Mouse (Mus musculus) urinary bladder, postnatal 14 days (tissue): ENCODE results near the gene Sirt2.
A peak's percentile ranks its signal among the peaks of the same experiment; 100 is the strongest.

Experiments used
- DNase-seq: peaks from one replicate; pipeline ENCODE4 v3.0.0; 2021; ENCODE audit warnings: low spot score

Gene Sirt2

GRCm38 (mm10) chr7:28816201-28816600 is 49.7 kb downstream of the Sirt2 start:
- DNase-seq = no peak

- DNase-seq = no peak
These were observed 50.4 kb downstream of the Sirt2 start for GRCm38 (mm10) chr7:28816920-28817319.

GRCm38 (mm10) chr7:28817524-28817923 is 51.0 kb downstream of the Sirt2 start:
- DNase-seq = no peak

DNA sequence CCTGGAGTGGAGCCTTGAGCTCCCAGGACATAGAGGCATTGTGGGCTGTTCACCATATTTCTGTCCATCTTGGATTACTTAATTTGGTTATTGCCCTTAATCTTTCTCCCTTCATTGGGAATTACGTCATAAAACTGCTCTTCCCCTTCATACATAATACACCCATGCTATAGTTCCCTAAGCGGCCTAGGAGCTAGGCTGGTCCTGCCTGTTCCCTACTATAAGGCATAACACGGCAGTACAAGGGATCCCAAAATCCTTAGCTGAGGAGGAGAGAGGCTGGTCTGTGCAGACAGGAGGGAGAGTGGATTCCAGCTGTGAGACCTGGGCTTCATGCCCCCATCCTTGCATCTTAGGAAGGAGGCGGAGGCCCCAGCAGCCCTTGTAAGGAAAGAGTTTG is 51.4 kb downstream of the Sirt2 start:
- DNase-seq = no peak

- DNase-seq = no peak
These were observed 51.9 kb downstream of the Sirt2 start for GRCm38 (mm10) chr7:28818436-28818835.

- DNase-seq = no peak
These were observed 52.4 kb downstream of the Sirt2 start for GRCm38 (mm10) chr7:28818861-28819452.

DNA sequence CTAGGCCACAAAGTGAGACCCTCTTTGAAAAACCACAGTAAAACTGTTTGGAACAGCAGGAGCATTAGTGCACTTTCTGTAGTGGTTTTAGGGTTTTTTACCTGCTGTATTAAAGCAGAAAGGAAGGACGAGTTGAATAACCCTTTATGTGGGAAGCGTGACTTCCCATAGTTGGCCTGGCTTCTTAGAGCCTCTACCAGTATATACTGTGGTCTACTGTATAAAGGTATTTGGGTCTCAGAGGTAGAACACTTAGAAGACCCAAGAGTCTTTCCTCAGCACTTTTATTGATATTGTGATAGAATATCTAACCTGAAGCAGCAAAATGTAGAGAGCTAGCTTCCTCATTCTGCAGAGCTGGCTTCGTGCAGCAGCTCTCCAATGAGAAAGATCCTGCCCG is 53.0 kb downstream of the Sirt2 start:
- no peak for DNase-seq

DNA sequence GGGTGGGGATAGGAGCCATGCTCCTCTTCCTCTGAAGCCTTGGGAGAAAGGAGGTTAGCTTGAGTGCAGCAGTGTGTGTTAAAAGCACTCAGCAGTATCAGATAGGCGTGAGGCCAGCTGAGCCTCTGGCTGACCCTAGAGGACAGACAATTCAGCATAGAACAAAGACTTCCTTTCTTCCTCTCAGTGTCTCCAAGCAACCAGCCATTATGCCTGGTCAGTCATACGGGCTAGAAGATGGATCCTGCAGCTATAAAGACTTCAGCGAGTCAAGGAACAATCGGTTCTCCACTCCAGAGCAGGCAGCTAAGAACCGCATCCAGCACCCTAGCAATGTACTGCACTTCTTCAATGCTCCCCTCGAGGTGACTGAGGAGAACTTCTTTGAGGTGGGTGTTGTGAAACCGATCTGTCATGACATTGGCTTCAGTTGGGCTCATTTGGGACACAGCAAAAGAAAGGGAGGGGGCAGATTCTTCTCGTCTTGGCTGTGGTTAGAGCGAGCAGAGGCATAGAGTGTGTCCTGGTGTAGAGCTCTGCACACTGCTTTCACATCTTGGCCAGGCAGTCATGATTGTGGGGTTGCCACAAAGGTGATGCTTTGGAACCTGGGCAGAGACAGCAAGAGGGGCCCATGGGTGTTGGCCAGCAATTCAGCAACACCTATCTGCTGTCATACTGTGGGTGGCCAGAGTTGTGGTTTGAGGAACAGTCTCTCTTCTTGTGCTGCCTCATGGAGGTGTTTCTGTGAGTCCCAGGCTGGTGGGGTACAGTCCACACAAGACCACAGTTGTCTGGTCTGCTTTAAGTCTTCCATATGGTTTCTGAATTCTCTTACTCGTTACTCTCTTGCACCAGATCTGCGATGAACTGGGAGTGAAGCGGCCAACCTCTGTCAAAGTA is 54.1 kb downstream of the Sirt2 start:
- peak; percentile 74 for DNase-seq

GRCm38 (mm10) chr7:28821261-28821831 is 54.8 kb downstream of the Sirt2 start:
- DNase-seq = peak; percentile 56

GRCm38 (mm10) chr7:28822556-28822955 is 56.0 kb downstream of the Sirt2 start:
- DNase-seq = no peak

DNA sequence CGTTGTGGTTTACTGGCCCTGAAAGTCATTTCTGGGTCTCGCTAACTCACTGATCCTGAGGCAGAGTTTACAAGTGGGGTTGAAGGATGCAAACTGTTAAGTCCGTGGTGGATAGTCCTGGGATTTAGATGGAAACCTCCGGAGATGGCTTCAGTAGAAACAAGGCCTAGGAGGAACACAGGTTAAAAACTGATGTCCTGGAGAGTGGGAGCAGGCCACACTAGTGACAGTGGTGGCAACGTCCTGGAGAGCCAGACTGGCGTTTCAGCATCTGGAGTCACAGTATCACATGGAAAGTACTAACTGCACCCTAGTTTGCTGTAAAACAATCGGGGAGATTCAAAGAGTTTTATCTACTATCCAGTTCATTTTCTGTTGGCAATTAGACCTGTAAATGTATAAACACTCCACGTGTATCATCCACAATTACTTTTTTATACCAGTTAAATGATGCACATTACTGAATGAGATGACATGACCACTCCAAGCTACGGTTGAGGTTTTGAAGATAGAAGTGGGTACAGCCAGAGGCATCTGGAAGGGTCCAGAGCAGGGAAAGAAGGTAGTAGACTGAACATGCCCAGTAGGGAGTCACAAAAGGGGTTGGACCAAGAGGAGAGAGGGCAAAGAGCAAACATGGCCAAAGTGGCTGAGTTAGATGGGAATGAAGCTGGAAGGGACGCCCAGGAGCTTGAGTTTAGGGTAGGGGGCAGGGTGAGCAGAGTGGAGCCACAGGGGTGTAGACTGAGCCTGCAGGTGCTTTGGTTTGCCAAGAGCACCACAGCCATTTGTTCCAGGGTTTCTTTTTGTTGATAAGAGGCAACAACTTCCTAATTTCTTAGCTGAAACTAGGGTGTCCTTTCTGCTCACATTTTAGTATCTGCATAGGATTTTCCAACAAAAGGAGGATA is 56.7 kb downstream of the Sirt2 start:
- DNase-seq = no peak

- no peak for DNase-seq
These were observed 57.4 kb downstream of the Sirt2 start for GRCm38 (mm10) chr7:28823932-28824331.

GRCm38 (mm10) chr7:28824941-28825685 is 58.6 kb downstream of the Sirt2 start, which contains the start of gene Ech1:
Ech1 (plus strand) TSS chr7:28825217.
- DNase-seq = peak; percentile 94

DNA sequence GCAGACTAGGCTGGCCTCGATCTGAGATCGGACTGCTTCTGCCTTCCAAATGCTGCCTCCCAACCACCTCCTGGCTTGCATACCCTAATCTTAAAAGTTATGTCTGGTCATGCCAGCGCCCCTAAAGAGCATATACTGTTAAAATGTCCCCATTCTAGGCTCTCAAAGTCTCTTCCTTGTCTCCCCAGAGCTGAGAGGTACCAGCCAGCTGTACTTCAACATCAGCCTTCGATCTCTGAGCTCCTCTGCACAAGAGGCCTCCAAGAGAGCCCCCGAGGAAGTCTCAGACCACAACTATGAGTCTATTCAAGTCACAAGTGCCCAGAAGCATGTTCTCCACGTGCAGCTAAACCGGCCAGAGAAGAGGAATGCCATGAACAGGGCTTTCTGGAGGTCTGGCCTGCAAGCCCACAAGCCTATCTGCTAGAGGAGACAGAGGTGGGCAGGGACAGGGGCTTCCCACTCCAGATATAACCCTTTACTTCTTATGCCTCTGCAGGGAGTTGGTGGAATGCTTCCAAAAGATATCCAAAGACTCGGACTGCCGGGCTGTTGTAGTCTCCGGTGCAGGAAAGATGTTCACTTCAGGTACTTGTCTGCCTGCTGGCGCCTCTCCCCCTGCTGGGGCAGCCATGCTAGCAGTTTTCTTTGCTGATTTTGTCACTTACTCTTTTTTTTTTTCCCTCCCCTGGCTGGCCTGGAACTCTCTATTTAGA is 59.3 kb downstream of the Sirt2 start:
- DNase-seq = no peak

DNA sequence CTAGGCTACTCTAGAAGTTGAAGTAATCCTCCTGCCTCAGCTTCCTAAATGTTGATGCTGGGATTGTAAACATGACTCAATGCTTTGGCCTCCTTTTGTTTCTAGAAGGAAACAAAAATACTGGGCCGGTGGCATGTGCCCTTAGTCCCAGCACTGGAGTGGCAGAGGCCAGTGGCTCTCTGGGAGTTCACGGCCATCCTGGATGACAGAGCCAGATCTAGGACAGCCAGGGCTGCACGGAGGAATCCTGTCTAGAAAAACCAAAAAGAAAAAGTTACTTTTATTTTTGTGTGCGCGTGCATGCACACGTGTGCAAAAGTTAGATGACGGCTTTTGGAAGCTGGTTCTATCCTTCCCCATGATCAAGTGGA is 59.9 kb downstream of the Sirt2 start:
- DNase-seq = no peak

DNA sequence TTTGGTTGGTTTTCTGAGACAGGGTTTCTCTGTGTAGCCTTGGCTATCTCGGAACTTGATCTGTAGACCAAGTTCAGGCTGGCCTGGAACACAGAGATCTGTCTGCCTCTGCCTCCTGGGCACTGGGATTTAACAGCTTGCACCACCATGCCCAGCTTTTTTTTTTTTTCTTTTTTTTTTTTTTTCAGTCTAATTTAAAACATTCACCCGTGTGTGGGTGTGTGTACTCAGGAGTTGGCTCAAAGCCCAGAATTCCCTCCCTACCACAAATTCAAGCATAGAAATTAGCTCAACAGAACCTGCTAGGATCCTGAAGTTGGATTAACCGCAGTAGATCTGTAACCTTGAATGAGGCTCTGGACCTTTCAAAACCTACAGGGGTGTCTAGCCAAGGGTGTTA is 60.8 kb downstream of the Sirt2 start:
- DNase-seq = no peak

GRCm38 (mm10) chr7:28829821-28830220 is 63.3 kb downstream of the Sirt2 start:
- no peak for DNase-seq

- DNase-seq = peak; percentile 1
These were observed 64.4 kb downstream of the Sirt2 start for GRCm38 (mm10) chr7:28830981-28831380.

- no peak for DNase-seq
These were observed 65.0 kb downstream of the Sirt2 start for GRCm38 (mm10) chr7:28831411-28832125.

DNA sequence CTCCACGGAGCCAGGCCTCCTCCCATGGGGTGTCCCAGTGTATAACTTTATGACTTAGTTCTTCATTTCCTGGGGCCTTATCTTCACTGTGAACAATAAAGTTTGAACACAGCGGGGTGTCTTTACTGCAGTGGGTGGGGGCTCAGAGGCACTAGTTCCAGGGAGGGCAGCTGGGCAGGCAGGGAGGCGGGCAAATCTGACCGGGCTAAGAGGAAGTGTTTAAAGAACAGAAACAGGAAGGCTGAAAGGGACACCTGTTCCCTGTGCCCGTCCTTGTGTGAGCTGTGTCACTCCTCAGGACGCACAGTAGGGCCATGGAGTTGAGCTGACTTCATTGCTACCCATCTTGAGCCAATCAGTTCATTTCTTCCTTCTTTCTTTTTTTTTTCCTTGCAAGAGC is 65.6 kb downstream of the Sirt2 start:
- DNase-seq = no peak
